Mouse (Mus musculus) embryonic facial prominence, embryonic 15.5 days (tissue): ENCODE measurements at regions not wholly inside any gene's neighbourhood (a gene's known extent, or its start where the extent isn't known, plus 50 kb on each side); places are given as distances from the start of the nearest gene placed in this dataset.

Experiments used
- ATAC-seq: fragments of 200-750 bp; cut with Nextera tagmentation; 2 replicates; pipeline ENCODE4 v1.8.0; 2017; ENCODE audit warnings: low read depth, moderate TSS enrichment; ENCODE audit not compliant: insufficient number of reproducible peaks, low FRiP score, low TSS enrichment
- H3K27ac ChIP-seq: fragments of 300-500 bp; sonication (generic); replicated peaks from 2 replicates; pipeline ENCODE4 v1.5.1; 2015; ENCODE audit warnings: mild to moderate bottlenecking, inconsistent platforms
- H3K27me3 ChIP-seq: fragments of 300-500 bp; sonication (generic); 2 replicates; pipeline ENCODE4 v1.6.1; 2015; ENCODE audit warnings: inconsistent platforms
- H3K36me3 ChIP-seq: fragments of 300-500 bp; sonication (generic); 2 replicates; pipeline ENCODE4 v1.6.1; 2015; ENCODE audit warnings: mild to moderate bottlenecking, inconsistent platforms
- H3K4me1 ChIP-seq: fragments of 300-500 bp; sonication (generic); 2 replicates; pipeline ENCODE4 v1.6.1; 2015; ENCODE audit warnings: inconsistent platforms
- H3K4me2 ChIP-seq: fragments of 300-500 bp; sonication (generic); replicated peaks from 2 replicates; pipeline ENCODE4 v1.6.1; 2015; ENCODE audit warnings: mild to moderate bottlenecking, inconsistent platforms
- H3K4me3 ChIP-seq: fragments of 300-500 bp; sonication (generic); replicated peaks from 2 replicates; pipeline ENCODE4 v1.5.1; 2015; ENCODE audit warnings: mild to moderate bottlenecking, inconsistent platforms
- H3K9ac ChIP-seq: fragments of 300-500 bp; sonication (generic); 2 replicates; pipeline ENCODE4 v1.6.1; 2015; ENCODE audit warnings: inconsistent platforms
- H3K9me3 ChIP-seq: fragments of 300-500 bp; sonication (generic); replicated peaks from 2 replicates; pipeline ENCODE4 v1.6.1; 2016; ENCODE audit warnings: inconsistent platforms
- WGBS: fragments of 180-500 bp; shearing (Covaris S2); methylation state at CpG from one replicate; pipeline ENCODE4 v1.1.7; 2015; 5-methylcytosine and 5-hydroxymethylcytosine counted together

DNA sequence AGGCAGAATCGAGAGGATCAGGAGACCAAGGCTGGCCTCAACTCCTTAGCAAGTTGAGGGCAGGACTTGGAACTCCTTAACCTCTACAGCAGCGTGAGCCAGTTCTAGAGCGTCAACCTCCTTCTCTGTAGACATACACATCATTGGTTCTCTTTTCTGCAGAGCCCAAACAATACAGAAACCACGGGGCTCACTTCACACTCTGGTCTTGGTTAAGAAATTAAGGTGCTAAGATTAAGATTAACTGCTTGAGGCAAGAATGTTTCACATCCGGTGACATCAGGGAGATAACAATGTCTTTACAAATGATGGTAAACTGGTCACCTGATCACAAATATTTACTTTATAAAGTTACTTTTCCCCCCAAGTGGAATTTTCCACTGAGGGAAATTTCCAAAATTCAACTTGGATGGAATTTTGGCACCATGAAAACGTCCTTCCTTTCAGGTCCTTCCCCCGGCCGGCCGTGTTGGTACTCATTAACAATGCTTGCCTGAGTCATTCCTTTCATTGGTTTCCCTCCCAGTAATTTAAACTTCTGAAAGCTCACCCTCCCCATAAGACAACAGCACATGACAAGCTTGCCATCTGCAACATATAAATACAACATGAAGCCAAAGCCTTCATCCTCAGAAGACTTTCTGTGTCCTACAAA, 77.3 kb upstream of the Kdm7a start:
- H3K27ac ChIP-seq: no peak overlapping the region
- H3K4me3 ChIP-seq: no peak overlapping the region
- H3K36me3 ChIP-seq: no peaks in the 10 kb centered on the region
- 76% methylated on average over 9 of the region's 9 CpGs for WGBS
- H3K4me2 ChIP-seq: no peak overlapping the region
- no peaks in the 10 kb centered on the region for H3K9me3 ChIP-seq
- H3K4me1 ChIP-seq: peaks cover 10% of the 10 kb centered on the region; the same call in 1 of the 2 replicates
- ATAC-seq: no peak
- no peak overlapping the region for H3K9ac ChIP-seq
- no peaks in the 10 kb centered on the region for H3K27me3 ChIP-seq

DNA sequence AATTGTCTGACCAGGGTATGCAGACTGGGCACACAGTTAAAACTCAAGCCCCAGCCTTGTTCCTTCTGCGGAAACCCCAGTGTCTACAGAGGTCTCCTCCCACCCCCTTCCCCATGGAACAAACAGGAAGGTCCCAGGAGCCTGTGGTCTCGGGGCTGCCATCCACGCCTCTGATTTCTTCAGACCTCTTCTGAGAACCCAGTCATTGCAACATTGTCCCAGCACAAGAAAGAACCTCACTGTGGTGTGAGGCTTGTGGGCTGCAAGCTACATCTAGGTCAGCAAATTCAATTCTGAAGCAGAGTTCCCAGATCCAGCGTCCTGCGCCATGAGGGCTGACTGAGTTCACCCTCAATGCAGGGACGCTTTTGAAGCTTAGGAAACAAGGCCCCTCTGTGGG, 71.7 kb upstream of the Kdm7a start:
- H3K9me3 ChIP-seq: no peaks in the 10 kb centered on the region
- H3K4me3 ChIP-seq: no peak overlapping the region
- no peak overlapping the region for H3K4me2 ChIP-seq
- H3K9ac ChIP-seq: no peak overlapping the region
- H3K4me1 ChIP-seq: no peaks in the 10 kb centered on the region
- H3K27ac ChIP-seq: no peak overlapping the region
- no peaks in the 10 kb centered on the region for H3K27me3 ChIP-seq
- ATAC-seq: no peak
- no peaks in the 10 kb centered on the region for H3K36me3 ChIP-seq
- WGBS: 81% methylated on average over 6 of the region's 6 CpGs

- no peaks in the 10 kb centered on the region for H3K9me3 ChIP-seq
- no peaks in the 10 kb centered on the region for H3K27me3 ChIP-seq
- H3K27ac ChIP-seq: no peak overlapping the region
- no peaks in the 10 kb centered on the region for H3K36me3 ChIP-seq
- ATAC-seq: no peak
- H3K4me1 ChIP-seq: no peaks in the 10 kb centered on the region
- no peak overlapping the region for H3K4me3 ChIP-seq
- 79% methylated on average over 12 of the region's 12 CpGs for WGBS
- no peak overlapping the region for H3K4me2 ChIP-seq
- H3K9ac ChIP-seq: no peak overlapping the region
Observed at GRCm38 (mm10) chr6:39274774-39275502, 68.3 kb upstream of the Kdm7a start.

- Histone ChIP-seq H3K36me3 (no peaks in the 10 kb centered on the region), H3K4me2 (no peak overlapping the region), H3K9me3 (no peaks in the 10 kb centered on the region), H3K4me3 (no peak overlapping the region), H3K4me1 (no peaks in the 10 kb centered on the region), H3K27me3 (no peaks in the 10 kb centered on the region), H3K27ac (no peak overlapping the region), H3K9ac (no peak overlapping the region)
- ATAC-seq: no peak
- WGBS: 85% methylated on average over 1 of the region's 1 CpGs
Observed at GRCm38 (mm10) chr6:39273427-39273826, 66.8 kb upstream of the Kdm7a start.

DNA sequence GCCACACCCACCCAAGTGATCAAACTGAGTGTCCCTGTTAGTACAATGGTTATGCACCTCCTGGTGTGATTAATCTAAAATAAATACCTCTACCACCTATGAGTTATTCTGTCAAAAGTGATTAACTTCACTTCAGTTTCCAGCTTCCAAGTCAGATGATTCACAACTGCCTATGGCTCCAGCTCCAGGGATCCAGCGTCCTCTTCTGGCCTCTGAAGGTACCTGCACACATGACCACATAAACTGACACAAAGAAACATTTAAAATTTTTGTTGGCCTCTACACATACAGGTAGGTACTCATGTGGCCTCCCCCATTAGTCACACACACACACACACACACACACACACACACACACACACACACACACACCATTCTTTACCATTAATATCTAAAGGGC, 63.9 kb upstream of the Kdm7a start:
- 86% methylated on average over 1 of the region's 1 CpGs for WGBS
- no peaks in the 10 kb centered on the region for H3K27me3 ChIP-seq
- ATAC-seq: no peak
- no peak overlapping the region for H3K4me3 ChIP-seq
- no peaks in the 10 kb centered on the region for H3K4me1 ChIP-seq
- no peaks in the 10 kb centered on the region for H3K36me3 ChIP-seq
- H3K9me3 ChIP-seq: no peaks in the 10 kb centered on the region
- no peak overlapping the region for H3K4me2 ChIP-seq
- H3K9ac ChIP-seq: no peak overlapping the region
- no peak overlapping the region for H3K27ac ChIP-seq

- ATAC-seq: 0 out of 2 replicates have a peak, but pooled peaks have one; percentile 17
- Histone ChIP-seq H3K9ac (no peak overlapping the region), H3K27ac (peak overlapping the region; percentile 44; the same call in 1 of the 2 replicates), H3K9me3 (no peaks in the 10 kb centered on the region), H3K4me3 (no peak overlapping the region), H3K4me1 (peaks cover 4% of the 10 kb centered on the region; the same call in 1 of the 2 replicates), H3K27me3 (no peaks in the 10 kb centered on the region), H3K4me2 (0 out of 2 replicates have a peak overlapping the region, but pooled peaks have one; percentile 2), H3K36me3 (no peaks in the 10 kb centered on the region)
- WGBS: 55% methylated on average over 5 of the region's 5 CpGs
Observed at GRCm38 (mm10) chr6:39269706-39270105, 63.1 kb upstream of the Kdm7a start.

- no peaks in the 10 kb centered on the region for H3K9me3 ChIP-seq
- H3K4me1 ChIP-seq: peaks cover 9% of the 10 kb centered on the region
- no peak overlapping the region for H3K4me3 ChIP-seq
- ATAC-seq: peak; percentile 27; the same call in 1 of the 2 replicates
- no peaks in the 10 kb centered on the region for H3K36me3 ChIP-seq
- no peak overlapping the region for H3K9ac ChIP-seq
- 20% methylated on average over 8 of the region's 8 CpGs for WGBS
- H3K27me3 ChIP-seq: no peaks in the 10 kb centered on the region
- H3K4me2 ChIP-seq: no peak overlapping the region
- H3K27ac ChIP-seq: peak overlapping the region; percentile 44; the same call in 1 of the 2 replicates
Observed at GRCm38 (mm10) chr6:39268647-39269428, 62.2 kb upstream of the Kdm7a start.

DNA sequence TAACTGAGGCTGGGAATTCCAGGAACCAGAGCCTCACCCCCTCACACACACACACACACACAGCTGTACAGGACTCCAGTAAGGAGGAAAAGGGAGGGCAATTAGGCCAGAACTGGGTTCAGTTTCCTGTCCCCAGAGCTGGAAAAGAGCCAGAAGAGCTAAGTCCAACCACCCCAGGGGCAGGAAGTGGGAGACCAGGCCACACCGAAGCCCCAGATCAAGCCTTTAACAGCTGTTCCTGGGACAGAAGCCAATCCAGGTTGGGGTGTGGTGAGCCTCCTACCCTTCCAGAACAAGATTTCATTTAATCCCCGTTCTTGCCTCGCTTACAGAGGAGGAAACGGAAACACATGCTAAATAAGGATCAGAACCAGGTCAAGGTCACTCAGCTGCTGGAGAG, 58.1 kb upstream of the Kdm7a start:
- Histone ChIP-seq H3K27me3 (no peaks in the 10 kb centered on the region), H3K4me3 (no peak overlapping the region), H3K27ac (no peak overlapping the region; the same call in 1 of the 2 replicates), H3K36me3 (no peaks in the 10 kb centered on the region), H3K4me1 (peaks cover 16% of the 10 kb centered on the region), H3K9ac (no peak overlapping the region), H3K9me3 (no peaks in the 10 kb centered on the region), H3K4me2 (no peak overlapping the region)
- WGBS: 29% methylated on average over 4 of the region's 4 CpGs
- peak; percentile 63; the same call in 1 of the 2 replicates for ATAC-seq

GRCm38 (mm10) chr6:39263615-39264014, 57.0 kb upstream of the Kdm7a start:
- Histone ChIP-seq H3K36me3 (no peaks in the 10 kb centered on the region), H3K9ac (no peak overlapping the region), H3K4me2 (no peak overlapping the region), H3K4me1 (peaks cover 16% of the 10 kb centered on the region), H3K27ac (no peak overlapping the region), H3K4me3 (no peak overlapping the region), H3K27me3 (no peaks in the 10 kb centered on the region), H3K9me3 (no peaks in the 10 kb centered on the region)
- WGBS: 61% methylated on average over 8 of the region's 8 CpGs
- no peak for ATAC-seq

GRCm38 (mm10) chr6:39261951-39262350, 55.4 kb upstream of the Kdm7a start:
- H3K9me3 ChIP-seq: no peaks in the 10 kb centered on the region
- H3K4me1 ChIP-seq: peaks cover 28% of the 10 kb centered on the region
- 63% methylated on average over 8 of the region's 8 CpGs for WGBS
- H3K4me2 ChIP-seq: no peak overlapping the region
- no peak overlapping the region for H3K9ac ChIP-seq
- no peaks in the 10 kb centered on the region for H3K27me3 ChIP-seq
- ATAC-seq: no peak
- no peak overlapping the region for H3K4me3 ChIP-seq
- H3K36me3 ChIP-seq: no peaks in the 10 kb centered on the region
- H3K27ac ChIP-seq: no peak overlapping the region

- H3K36me3 ChIP-seq: no peaks in the 10 kb centered on the region
- H3K27me3 ChIP-seq: no peaks in the 10 kb centered on the region
- ATAC-seq: no peak
- H3K4me3 ChIP-seq: no peak overlapping the region
- no peak overlapping the region for H3K27ac ChIP-seq
- no peak overlapping the region for H3K4me2 ChIP-seq
- H3K9me3 ChIP-seq: no peaks in the 10 kb centered on the region
- peaks cover 39% of the 10 kb centered on the region for H3K4me1 ChIP-seq
- no peak overlapping the region for H3K9ac ChIP-seq
- WGBS: 95% methylated on average over 4 of the region's 4 CpGs
Observed at GRCm38 (mm10) chr6:39260480-39260879, 53.9 kb upstream of the Kdm7a start.
